Mouse (Mus musculus): ENCODE data around the gene Zcchc14. TPM values are rescaled to one million over a fixed set of nuclear protein-coding genes. Genes with fewer than 3 reads are reported as not detected.

Zcchc14 gene
- polyA plus RNA-seq, 2 experiments, result 1.3 to 1.7 TPM

GRCm38 (mm10) chr8:121643384-121643783 is 9.3 kb downstream of the Zcchc14 start:
- Histone ChIP-seq H3K36me3 (replicated peaks; ENCODE audit: control insufficient read depth, insufficient read depth, low read depth) (no peaks in the 10 kb centered on the region), H3K9me3 (ENCODE audit: control insufficient read depth, low read length) (no peaks in the 10 kb centered on the region), H3K27me3 (ENCODE audit: control insufficient read depth, insufficient read depth, low read length) (no peaks in the 10 kb centered on the region), H3K4me1 (replicated peaks; ENCODE audit: control insufficient read depth in 2 of 2, insufficient read depth in 2 of 2, low read length in 1 of 2) (no peaks in the 10 kb centered on the region), H3K9ac (replicated peaks) (no peak overlapping the region), H3K4me2 (ENCODE audit: low read depth) (no peak overlapping the region), H3K4me3 (ENCODE audit: insufficient read depth in 1 of 2, low read depth in 2 of 2, low read length in 2 of 2) (no peak overlapping the region), H3K27ac (no peak overlapping the region)
- no peak for TF ChIP-seq CTCF (IDR thresholded peaks at IDR 0.05; ENCODE audit: low read depth)
- no peak for TF ChIP-seq EP300 (IDR thresholded peaks at IDR 0.05; ENCODE audit: low read depth)
- DNase-seq (ENCODE audit: low read depth in 3 of 3, low spot score in 3 of 3) (no peak), ATAC-seq (ENCODE audit: insufficient read depth) (no peak)
- 15% methylated on average over 11 of the region's 11 CpGs for WGBS (ENCODE audit: insufficient replicate concordance)

DNA sequence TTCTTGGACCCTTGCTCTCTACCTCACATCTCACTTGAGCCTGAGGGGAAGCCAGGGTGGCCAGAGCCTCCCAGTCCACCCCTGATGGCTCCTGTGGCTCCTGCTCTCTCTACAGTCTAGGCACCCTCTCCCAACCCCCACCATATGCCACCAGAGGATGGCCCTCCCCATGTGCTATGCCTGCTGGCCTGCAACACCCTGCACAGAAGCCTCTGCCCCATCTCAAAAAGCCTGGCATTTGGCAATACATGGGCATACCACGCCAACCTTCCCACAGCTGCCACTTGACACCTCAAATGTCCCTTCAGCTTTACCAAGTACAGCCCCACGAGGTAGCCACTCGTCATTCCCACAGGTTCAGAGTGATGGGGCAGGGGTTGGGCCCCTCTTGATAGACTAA is 9.9 kb downstream of the Zcchc14 start:
- Histone ChIP-seq H3K36me3 (replicated peaks; ENCODE audit: control insufficient read depth, insufficient read depth, low read depth) (no peaks in the 10 kb centered on the region), H3K27me3 (ENCODE audit: control insufficient read depth, insufficient read depth, low read length) (no peaks in the 10 kb centered on the region), H3K4me1 (replicated peaks; ENCODE audit: control insufficient read depth in 2 of 2, insufficient read depth in 2 of 2, low read length in 1 of 2) (no peaks in the 10 kb centered on the region), H3K9ac (replicated peaks) (no peak overlapping the region), H3K9me3 (ENCODE audit: control insufficient read depth, low read length) (no peaks in the 10 kb centered on the region), H3K4me2 (ENCODE audit: low read depth) (no peak overlapping the region), H3K4me3 (ENCODE audit: insufficient read depth in 1 of 2, low read depth in 2 of 2, low read length in 2 of 2) (no peak overlapping the region), H3K27ac (no peak overlapping the region)
- WGBS (ENCODE audit: insufficient replicate concordance), result 32% methylated on average over 3 of the region's 3 CpGs
- ATAC-seq (ENCODE audit: insufficient read depth) (no peak), DNase-seq (ENCODE audit: low read depth in 3 of 3, low spot score in 3 of 3) (no peak)
- TF ChIP-seq EP300 (IDR thresholded peaks at IDR 0.05; ENCODE audit: low read depth), result no peak
- no peak for TF ChIP-seq CTCF (IDR thresholded peaks at IDR 0.05; ENCODE audit: low read depth)

DNA sequence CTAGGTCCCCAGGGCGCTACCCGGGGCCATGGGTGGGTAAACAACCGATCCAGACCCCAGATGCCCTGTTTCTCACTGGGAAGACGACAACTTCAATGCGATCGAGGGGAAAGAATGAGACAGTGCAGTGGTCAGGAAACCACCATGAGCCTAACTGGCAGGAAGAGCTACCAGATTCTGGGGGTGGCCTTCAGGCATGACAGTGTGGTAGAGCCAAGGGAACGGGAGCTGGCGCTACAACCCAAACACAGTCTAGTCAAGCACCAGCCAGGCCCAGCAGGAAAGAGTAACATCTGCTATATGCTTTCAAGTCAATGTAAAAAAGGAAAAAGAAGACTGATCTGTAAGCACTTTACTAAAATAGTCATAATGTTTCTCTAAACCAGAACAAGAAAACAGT is 16.5 kb downstream of the Zcchc14 start:
- DNase-seq (ENCODE audit: low read depth in 3 of 3, low spot score in 3 of 3), result no peak
- no peaks in the 10 kb centered on the region for H3K4me1 ChIP-seq (replicated peaks; ENCODE audit: control insufficient read depth in 2 of 2, insufficient read depth in 2 of 2, low read length in 1 of 2)
- no peak for ATAC-seq (ENCODE audit: insufficient read depth)
- H3K9me3 ChIP-seq (ENCODE audit: control insufficient read depth, low read length), result no peaks in the 10 kb centered on the region
- H3K4me3 ChIP-seq (ENCODE audit: insufficient read depth in 1 of 2, low read depth in 2 of 2, low read length in 2 of 2), result no peak overlapping the region
- no peaks in the 10 kb centered on the region for H3K36me3 ChIP-seq (replicated peaks; ENCODE audit: control insufficient read depth, insufficient read depth, low read depth)
- WGBS (ENCODE audit: insufficient replicate concordance), result 45% methylated on average over 8 of the region's 8 CpGs
- no peak overlapping the region for H3K4me2 ChIP-seq (ENCODE audit: low read depth)
- no peak overlapping the region for H3K9ac ChIP-seq (replicated peaks)
- no peaks in the 10 kb centered on the region for H3K27me3 ChIP-seq (ENCODE audit: control insufficient read depth, insufficient read depth, low read length)
- TF ChIP-seq EP300 (IDR thresholded peaks at IDR 0.05; ENCODE audit: low read depth) (no peak), CTCF (IDR thresholded peaks at IDR 0.05; ENCODE audit: low read depth) (no peak)
- H3K27ac ChIP-seq, result no peak overlapping the region

- TF ChIP-seq CTCF (IDR thresholded peaks at IDR 0.05; ENCODE audit: low read depth) (no peak), EP300 (IDR thresholded peaks at IDR 0.05; ENCODE audit: low read depth) (no peak)
- H3K36me3 ChIP-seq (replicated peaks; ENCODE audit: control insufficient read depth, insufficient read depth, low read depth), result no peaks in the 10 kb centered on the region
- no peak overlapping the region for H3K9ac ChIP-seq (replicated peaks)
- no peaks in the 10 kb centered on the region for H3K4me1 ChIP-seq (replicated peaks; ENCODE audit: control insufficient read depth in 2 of 2, insufficient read depth in 2 of 2, low read length in 1 of 2)
- ATAC-seq (ENCODE audit: insufficient read depth), result no peak
- H3K27me3 ChIP-seq (ENCODE audit: control insufficient read depth, insufficient read depth, low read length), result no peaks in the 10 kb centered on the region
- no peak overlapping the region for H3K27ac ChIP-seq
- no peaks in the 10 kb centered on the region for H3K9me3 ChIP-seq (ENCODE audit: control insufficient read depth, low read length)
- DNase-seq (ENCODE audit: low read depth in 3 of 3, low spot score in 3 of 3), result no peak
- H3K4me2 ChIP-seq (ENCODE audit: low read depth), result no peak overlapping the region
- WGBS (ENCODE audit: insufficient replicate concordance), result 12% methylated on average over 6 of the region's 6 CpGs
- H3K4me3 ChIP-seq (ENCODE audit: insufficient read depth in 1 of 2, low read depth in 2 of 2, low read length in 2 of 2), result no peak overlapping the region
These were observed 17.2 kb downstream of the Zcchc14 start for GRCm38 (mm10) chr8:121635534-121635933.

GRCm38 (mm10) chr8:121632401-121632800 is 20.3 kb downstream of the Zcchc14 start:
- Histone ChIP-seq H3K27me3 (ENCODE audit: control insufficient read depth, insufficient read depth, low read length) (no peaks in the 10 kb centered on the region), H3K36me3 (replicated peaks; ENCODE audit: control insufficient read depth, insufficient read depth, low read depth) (no peaks in the 10 kb centered on the region), H3K9me3 (ENCODE audit: control insufficient read depth, low read length) (no peaks in the 10 kb centered on the region), H3K4me2 (ENCODE audit: low read depth) (no peak overlapping the region), H3K27ac (no peak overlapping the region), H3K4me3 (ENCODE audit: insufficient read depth in 1 of 2, low read depth in 2 of 2, low read length in 2 of 2) (no peak overlapping the region), H3K9ac (replicated peaks) (no peak overlapping the region), H3K4me1 (replicated peaks; ENCODE audit: control insufficient read depth in 2 of 2, insufficient read depth in 2 of 2, low read length in 1 of 2) (no peaks in the 10 kb centered on the region)
- WGBS (ENCODE audit: insufficient replicate concordance), result 63% methylated on average over 5 of the region's 5 CpGs
- TF ChIP-seq EP300 (IDR thresholded peaks at IDR 0.05; ENCODE audit: low read depth), result no peak
- TF ChIP-seq CTCF (IDR thresholded peaks at IDR 0.05; ENCODE audit: low read depth), result no peak
- DNase-seq (ENCODE audit: low read depth in 3 of 3, low spot score in 3 of 3) (no peak), ATAC-seq (ENCODE audit: insufficient read depth) (no peak)
